Mouse (Mus musculus) urinary bladder, postnatal 36 days (tissue): ENCODE results near the gene Cpm.

Experiments used
- DNase-seq, 2 experiments: peaks; one replicate each; pipeline ENCODE4 v3.0.0; 2022; ENCODE audit warnings: low spot score in 2 of 2, mixed read lengths in 1 of 2

Gene Cpm

GRCm38 (mm10) chr10:117647964-117648472 lies 18.7 kb downstream of the Cpm start:
- no peak for DNase-seq

DNA sequence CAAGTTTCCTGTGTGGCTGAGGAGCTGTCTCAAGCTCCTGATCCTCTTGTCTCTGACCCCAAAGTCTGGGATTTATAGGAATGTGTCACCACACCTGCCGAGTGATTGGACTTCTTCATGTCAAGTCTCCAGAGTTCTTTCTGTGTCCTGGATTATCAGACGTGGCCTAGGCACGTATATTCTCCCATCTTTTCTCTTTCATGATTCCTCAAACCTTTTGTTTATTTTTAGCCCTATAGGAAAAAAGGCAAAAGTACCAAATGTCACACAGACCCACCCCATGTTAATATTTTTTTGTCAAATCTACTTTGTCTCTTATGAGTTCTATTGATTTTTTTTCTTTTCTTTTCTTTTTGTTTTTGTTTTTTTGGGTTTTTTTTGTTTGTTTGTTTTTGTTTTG lies 19.3 kb downstream of the Cpm start:
- no peak for DNase-seq

GRCm38 (mm10) chr10:117649292-117650041 lies 20.2 kb downstream of the Cpm start:
- DNase-seq: no peak

DNA sequence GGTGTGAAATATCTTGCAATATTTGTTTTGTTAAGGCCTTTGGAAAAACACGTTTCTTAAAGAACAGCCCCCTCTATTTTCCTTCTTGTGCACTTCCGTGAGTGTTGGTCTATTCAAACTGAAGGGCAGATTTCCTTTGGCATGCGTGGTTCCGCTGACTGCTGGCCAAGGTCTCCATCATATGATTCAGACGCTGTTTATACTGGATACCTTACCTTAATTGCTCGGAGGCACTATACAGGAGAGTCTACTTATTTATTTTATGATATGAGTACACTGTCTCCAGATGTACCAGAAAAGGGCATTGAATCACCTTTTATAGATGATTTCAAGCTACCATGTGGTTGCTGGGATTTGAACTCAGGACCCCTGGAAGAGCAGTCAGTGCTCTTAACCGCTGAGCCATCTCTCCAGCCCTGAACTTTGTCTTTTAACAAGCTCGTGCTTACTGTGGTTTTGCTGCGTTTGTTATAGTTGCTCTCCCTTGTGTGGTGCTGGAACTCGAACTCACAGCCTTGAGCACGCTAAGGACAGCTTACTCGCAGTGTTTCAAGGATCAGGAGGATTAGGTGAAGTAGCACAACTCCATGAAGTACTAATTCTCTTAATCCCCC lies 20.8 kb downstream of the Cpm start:
- no peak for DNase-seq

DNA sequence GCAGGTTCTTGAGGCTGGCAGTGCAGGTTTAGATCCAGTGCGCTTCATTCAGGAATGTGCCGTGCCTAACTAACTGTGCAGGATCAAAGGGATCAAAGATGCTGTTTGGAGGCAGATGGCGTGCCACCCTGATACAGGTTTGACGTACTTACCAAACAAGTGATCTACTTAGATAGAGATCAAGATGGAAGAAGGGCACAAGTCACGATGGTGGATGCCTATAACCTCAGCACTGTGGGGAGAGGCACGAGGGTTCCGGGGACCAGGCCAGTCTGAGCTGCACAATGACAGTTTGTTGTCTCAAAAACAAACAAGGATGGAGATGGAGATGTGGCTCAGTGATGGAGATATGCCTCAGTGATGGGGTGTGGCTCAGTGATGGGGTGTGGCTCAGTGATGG lies 21.4 kb downstream of the Cpm start:
- no peak for DNase-seq

DNA sequence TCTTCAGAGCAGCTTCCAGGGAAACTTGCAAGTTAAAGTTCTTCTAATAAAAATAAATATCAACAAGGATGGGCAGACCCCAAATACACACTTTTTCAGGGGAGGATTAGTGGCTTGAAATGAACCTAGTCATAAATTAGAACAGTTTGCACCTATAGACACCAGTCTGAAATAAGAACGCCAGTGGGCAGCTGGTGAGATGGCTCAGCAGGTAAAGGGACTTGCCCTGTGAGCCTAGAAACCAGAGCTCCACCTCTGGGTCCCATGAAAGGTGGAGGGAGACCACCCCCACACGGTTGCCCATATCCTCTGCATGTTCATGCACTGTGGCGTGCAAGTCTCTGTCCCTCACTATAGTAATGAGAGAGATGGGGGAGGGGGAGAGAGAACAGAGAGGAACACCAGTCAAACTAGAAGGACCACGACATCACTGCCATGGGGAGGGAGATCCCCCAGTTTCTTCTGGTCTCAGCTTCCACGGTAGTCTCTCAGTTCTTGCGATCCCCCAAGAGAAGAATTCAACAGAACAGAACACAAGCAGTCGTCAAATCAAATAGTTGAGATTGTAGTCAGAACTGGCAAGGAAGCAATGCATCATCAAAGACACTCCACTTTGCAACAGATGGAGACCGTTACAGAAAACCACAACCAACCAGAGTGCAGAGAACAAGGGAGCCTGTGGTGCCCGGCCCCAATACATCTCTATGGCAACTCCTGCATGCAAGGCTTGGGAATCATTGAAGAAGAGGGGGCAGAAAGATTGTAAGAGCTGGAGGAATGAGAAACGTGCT lies 22.5 kb downstream of the Cpm start:
- no peak for DNase-seq

DNA sequence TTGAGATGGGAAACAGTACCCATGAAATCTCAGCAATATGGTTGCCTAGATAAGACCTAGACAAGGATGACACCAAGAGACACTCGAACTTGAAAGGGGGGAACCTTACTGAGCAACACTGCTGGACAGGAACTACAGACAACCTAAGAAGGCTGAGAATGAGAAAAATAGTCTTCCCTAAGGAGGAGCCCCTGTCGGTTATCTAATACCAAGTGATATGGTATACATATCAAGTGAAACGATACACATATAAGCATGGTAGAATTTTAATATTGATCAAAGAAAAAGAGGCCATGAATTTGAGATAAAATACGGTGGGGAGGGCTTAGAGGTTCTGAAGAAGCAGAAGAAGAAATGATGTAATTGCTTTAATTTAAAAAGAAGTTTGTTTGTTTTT lies 23.1 kb downstream of the Cpm start:
- no peak for DNase-seq

GRCm38 (mm10) chr10:117652930-117653778 lies 23.9 kb downstream of the Cpm start:
- DNase-seq: no peak

DNA sequence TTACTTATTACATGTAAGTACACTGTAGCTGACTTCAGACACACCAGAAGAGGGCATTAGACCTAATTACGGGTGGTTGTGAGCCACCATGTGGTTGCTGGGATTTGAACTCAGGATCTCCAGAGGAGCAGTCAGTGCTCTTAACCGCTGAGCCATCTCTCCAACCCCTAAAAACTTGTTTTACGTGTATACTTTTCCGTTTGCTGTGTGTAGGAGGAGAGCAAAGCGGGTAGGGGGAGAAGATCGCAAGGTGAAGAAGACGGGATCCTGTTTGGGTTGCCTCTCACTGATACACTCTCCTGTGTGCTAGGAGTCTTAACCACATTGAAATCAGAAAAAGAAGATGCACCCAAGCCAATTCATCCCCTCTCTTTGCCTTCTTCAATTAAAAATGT lies 24.5 kb downstream of the Cpm start:
- DNase-seq: no peak

DNA sequence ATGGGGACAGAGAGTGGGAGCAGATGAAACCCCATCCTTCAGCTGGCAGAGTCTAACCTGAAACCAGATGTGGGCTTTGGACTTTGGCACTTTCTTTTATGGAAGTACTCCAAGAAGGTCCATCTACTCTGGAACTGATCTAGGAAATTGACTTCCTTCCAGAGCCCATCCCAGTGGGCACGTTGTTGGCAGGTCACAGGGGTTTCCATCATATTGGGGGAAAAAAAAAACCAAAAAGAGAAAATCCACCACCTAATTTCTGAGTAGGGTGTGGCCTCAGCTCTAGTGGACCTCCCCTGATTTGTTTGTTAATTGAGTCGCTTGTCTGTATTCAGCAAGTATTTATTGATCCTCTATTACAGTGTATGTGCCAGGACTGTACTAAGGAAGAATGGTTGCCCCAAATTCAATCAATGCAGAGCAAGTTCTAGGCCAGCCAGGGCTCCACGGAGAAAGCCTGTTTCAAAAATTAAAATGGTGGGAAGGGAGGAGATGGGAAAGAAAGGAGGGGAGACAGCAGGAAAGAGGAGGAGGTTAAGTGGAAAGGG lies 25.4 kb downstream of the Cpm start:
- no peak for DNase-seq

DNA sequence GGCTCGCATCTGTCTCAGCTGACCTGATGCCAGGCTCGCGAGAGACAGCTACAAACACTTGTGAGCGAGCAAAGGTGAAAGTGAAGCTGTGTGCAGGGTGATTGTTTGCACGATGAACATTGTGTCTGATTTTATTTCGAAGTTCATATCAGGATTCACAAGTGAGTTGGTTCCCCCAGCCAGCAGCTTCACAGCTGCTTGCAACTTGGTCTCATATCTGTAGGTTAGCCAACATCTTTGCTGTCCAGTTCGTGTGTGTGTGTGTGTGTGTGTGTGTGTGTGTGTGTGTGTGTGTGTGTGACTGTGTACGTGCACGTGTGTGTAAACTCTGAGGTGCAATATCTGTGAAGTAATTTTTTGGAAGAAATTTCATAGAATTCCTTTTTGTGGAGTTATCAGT lies 26.2 kb downstream of the Cpm start:
- no peak for DNase-seq

- DNase-seq: no peak
Observed at GRCm38 (mm10) chr10:117655908-117656661, 26.8 kb downstream of the Cpm start.

DNA sequence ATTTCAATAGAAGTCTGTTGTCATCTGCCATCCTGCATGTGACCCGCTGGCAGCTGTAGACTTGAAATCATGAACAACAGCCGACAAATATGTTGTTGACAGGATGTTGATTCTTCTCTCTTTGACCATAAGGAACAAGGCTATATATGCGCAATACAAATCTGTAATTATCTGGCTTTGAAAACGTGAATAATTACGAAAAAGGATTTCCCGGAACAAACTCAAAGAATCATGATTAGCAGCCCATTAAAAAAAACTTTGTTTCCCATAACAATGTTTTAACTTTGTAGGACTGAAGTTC lies 27.3 kb downstream of the Cpm start:
- no peak for DNase-seq

GRCm38 (mm10) chr10:117656985-117657658 lies 27.8 kb downstream of the Cpm start:
- DNase-seq: no peak

- no peak for DNase-seq
Observed at GRCm38 (mm10) chr10:117657659-117658306, 28.5 kb downstream of the Cpm start.

DNA sequence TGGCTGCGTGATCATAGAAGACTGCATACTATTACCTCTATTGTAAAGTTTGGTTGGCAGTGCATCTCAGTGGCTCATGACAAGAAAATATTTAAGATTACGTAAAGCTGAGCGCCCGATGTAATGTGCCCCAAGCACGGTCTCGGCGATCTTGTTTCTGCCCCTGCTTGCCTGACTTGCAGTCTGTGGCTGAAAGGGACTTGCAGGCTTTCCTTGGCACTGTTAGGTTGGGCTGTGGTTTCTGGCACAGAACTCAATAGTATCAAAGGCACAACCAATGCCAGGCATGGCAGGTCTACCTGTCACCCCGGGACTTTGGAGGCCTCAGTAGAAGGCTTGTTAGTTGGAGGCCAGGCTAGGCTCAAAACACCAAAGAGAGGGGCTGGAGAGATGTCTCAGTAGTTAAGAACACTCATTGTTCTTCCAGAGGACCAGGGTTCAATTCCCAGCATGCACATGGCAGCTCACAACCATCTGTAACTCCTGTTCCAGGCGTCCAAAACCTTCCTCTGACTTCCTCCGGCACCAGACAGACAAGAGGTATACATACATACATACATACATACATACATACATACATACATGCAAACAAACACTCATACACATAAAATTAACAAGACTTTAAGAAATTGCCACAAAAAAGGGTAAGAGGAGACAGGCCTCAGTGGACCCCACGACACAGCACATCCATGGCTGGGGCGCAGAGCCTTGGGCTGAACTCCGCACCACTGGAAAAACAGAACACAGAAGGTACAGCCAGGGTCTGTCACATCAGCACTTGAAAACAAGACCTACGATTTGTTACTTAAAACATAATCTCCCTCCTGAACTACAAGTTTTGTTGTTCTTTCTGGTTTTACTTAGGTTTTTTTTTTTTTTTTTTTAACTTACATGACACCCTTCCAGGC lies 29.5 kb downstream of the Cpm start:
- DNase-seq: no peak

GRCm38 (mm10) chr10:117659430-117659813 lies 30.1 kb downstream of the Cpm start:
- no peak for DNase-seq

- no peak for DNase-seq
Observed at GRCm38 (mm10) chr10:117659819-117660218, 30.5 kb downstream of the Cpm start.
